Mouse (Mus musculus) layer of hippocampus, adult 9-10 months (tissue): ENCODE data around the gene Ttc30b.
"Not testable (repeated sequence)": the region's sequence is repeated elsewhere in the genome, so short reads cannot be mapped to it uniquely, and the experiment has no call there.

Experiments
- DNase-seq: peaks from one replicate; pipeline ENCODE4 v3.0.0; 2022; ENCODE audit warnings: low spot score

The Ttc30b gene

DNA sequence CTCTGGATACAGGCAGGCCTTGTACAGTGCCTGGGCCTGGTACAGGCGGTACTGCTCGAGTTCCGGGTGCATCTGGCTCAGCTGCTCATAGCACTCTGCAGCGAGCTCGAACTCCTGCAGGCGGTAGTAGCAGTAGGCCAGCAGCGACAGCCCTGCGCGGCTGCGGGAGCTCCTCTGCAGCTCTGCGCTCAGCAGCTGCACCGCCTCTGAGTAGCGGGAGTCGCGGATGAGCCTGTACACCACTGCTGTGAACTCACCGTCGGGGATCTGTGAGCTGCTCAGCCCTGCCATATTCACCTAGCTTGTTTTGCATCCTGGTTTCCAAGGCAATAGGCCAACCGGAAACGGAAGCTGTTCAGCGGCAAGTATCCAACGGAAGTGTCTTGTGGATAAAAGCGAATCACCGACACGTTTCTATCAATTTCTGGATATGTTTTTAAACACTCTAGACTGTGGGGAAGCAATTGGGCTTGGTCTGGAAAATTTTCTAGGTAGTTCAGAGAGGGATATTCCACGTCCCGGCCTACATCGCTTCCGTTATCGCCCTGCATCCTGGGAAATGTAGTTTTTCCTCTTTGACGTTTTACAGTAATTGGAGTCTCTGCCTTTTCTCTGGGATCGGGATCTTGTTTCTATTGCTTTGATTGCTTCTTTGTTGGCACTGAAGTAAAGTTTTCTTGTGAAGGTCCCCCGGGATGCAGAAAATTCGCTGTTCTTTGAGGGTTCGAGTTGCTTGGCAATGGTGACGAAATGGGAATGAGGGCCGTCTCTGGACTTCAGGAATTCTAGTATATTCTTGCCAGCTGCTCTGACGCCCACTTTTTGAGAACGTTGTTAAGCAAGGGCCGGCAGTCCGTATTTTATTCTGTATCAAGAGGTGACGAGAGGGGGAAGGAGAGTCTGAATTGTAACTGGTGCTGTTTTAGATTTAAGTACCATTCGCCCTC, at the start of gene Ttc30b:
Gene Ttc30b (minus strand): TSS at position 469 of the 947 bp plus-strand sequence.
- peak; percentile 65 for DNase-seq

DNA sequence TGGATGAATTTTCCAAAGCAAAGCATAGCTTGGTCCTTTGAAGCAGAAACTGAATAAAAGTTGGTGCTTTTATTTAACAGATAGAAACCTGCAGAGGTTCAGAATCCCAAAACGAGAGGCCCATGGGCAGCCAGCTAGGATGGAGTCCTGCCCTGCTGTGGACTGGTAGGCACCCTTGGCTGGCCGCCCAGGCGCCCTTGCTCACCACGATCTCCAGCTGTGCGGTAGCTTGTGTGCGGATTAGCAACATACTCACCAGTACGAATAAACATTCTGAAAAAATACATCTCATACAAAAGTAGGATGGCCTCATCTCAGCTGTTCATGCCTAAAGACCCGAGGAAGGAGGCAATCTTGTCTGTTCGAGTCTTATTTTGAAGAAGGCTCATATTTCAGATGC, 49.4 kb upstream of the Ttc30b start:
- DNase-seq, result no peak

DNA sequence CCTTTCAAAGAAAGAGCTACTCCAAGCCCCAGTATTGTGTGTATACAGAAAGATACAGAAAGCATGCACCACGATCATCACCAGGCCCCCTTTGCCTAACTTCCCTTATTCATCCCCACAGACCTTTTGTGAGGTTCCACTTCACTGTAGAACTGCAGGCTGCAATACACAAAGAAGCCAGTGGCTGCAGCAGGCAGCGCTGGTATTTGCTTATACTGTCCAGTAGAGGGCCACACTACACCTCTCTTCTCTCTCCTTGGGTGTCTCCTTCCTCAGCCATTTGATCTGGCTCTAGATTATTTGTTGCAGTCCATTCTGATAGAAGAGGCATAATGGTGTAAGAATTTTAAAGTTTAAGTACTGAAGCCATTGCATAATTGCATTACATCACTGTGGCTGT, 46.7 kb upstream of the Ttc30b start:
- DNase-seq, result peak; percentile 77

DNA sequence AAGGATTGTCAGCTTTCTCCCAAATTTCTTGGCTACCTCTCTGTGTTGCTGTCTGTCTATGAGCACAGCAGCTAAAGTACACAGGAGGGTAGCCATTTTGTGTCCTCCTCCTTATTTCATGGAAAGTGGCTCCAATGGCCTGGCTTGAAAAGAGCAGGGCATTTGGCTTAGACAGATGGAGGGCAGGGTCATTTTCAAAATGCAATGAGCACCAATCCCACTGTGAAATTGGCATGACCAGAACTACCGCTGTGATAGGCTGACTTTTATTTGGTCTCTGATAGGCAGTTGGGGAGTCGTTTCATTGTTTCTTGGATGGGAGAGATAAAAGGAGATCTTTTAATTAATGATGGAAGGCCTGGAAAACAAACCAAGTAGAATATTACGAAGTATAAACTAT, 45.5 kb upstream of the Ttc30b start:
- DNase-seq, result no peak

DNA sequence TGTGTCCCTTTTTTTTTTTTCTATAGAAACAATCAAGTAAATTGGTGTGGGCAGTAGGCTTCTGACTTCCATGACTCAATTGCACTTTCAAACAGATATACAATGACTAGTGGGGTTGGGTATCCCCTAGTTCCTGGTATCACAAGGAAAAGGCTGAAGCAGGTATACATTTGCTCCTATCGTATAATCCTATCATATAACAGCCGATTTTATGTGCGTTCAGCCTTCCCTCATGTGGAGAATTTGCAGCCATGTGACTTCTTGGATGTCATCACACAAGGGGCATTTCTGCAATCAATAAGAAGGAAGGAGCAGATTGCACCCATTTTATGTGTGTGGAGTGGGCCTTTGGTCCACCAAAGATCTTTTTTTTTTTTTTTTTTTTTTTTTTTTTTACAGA, 44.7 kb upstream of the Ttc30b start:
- no peak for DNase-seq

DNA sequence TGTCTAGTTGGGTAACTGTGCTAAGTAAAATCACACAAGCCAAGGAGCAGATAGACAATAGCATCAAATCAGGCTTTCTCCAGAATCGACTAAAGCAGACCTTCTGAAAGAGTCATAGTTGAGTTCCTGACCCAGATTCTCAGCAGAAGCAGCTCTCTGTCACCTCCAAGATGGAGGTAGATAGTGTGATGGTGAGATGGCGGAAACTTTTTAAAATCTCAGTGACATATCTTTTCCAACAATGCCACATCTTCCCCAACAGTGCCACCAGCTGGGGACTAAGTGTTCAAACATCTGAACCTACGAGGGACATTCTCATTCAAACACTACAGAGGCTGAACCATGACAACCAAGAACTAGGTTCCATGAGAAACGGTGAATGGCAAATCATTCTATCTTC, 44.2 kb upstream of the Ttc30b start:
- no peak for DNase-seq

DNA sequence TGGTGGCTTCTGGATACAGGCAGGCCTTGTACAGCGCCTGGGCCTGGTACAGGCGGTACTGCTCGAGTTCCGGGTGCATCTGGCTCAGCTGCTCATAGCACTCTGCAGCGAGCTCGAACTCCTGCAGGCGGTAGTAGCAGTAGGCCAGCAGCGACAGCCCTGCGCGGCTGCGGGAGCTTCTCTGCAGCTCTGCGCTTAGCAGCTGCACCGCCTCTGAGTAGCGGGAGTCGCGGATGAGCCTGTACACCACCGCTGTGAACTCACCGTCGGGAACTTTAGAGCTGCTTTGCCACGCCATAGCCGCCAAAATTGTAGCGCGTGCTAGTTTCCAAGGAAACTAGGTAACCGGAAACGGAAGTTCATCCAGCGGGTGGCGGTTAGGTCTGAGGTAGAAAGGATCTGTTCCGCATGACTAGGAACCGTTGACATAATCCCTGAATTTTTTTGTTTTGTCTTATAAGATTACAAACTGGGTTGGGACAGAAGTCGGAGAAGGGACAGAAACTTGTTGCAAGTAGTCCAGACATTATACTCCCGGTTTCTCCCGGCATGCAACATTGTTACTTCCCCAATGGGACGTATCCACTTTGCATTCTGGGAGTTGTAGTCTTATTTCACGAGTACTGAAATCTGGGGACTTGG, 43.2 kb upstream of the Ttc30b start, which contains the start of gene Ttc30a1:
Gene Ttc30a1 (minus strand): TSS at position 528 of the 642 bp plus-strand sequence.
- peak; percentile 90 for DNase-seq

DNA sequence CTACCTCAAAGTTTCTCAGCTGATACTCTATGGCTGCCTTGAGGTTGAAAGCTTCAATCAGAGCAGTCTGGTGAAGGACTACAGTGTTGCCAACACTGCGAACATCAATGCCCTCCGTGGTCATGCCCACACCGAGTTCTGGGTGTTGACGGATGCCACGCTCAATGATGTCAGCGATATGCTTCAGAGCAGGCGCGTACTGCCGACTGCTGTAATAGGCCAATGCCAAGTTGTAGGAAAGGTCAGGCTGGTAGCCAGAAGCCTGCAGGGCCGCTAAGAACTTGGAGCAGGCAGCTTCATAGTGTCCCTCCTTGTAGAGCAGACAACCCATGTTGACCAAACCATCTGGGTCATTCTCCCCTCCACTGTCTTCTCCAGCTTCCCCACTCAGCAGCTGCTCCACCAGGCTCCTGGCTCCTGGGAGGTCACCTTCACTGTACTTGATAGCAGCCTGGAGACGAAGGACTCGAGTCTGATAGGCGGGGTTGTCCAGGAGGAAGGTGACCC, 42.6 kb upstream of the Ttc30b start:
- DNase-seq, result not testable (repeated sequence)

DNA sequence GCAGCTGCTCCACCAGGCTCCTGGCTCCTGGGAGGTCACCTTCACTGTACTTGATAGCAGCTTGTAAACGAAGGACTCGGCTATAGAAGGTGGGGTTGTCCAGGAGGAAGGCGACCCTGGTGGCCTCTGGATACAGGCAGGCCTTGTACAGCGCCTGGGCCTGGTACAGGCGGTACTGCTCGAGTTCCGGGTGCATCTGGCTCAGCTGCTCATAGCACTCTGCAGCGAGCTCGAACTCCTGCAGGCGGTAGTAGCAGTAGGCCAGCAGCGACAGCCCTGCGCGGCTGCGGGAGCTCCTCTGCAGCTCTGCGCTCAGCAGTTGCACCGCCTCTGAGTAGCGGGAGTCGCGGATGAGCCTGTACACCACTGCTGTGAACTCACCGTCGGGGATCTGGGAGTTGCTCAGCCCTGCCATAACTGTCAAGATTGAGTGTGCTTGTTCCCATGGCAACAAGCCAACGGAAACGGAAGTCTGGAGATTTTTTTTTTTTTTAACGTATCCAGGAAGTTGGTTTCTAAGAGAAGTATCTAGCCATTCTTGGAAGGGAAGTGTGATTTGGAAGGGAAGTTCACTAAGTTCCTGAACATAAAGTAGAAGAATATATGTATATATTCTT, 39.5 kb upstream of the Ttc30b start, which contains the start of gene Ttc30a2:
Gene Ttc30a2 (minus strand): TSS at position 419 of the 617 bp plus-strand sequence.
- DNase-seq, result not testable (repeated sequence)

DNA sequence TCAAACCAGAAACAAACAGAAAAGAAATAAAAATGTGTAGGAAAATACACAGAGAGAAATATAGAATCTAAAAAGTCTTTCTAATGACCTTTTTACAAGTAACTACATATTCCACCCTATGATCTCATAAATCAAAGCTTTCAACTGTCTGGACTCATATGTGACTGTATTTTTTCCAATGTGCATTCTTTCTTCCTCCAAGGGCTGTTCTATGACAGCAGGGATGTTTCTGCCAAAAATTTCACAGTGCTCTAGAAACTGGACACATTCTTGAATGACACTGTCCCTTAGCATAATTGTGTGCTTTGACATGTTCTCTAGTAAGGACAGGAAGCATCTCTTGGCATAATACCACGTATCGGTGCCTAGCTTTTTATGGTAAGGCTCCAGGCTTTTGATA, 37.7 kb upstream of the Ttc30b start:
- not testable (repeated sequence) for DNase-seq

DNA sequence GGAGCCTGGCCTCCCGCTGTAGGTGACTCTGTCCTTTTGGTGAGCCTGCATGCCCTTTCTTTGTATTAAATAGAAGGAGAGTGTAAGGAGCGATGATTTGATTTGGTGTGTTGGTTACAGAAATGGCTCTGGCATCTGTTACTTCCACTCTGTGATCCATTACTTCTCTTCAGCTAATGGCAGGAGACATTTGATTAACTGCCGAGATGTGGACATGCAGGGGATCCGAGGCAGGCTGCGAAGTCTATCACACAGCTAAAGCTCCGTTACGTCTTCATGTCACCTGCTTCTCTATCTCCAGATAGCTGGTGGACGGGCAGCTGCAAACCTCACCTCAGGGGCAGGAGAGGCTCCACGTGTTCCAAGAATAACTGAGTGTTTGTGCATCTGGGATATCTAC, 35.7 kb upstream of the Ttc30b start:
- DNase-seq, result no peak

DNA sequence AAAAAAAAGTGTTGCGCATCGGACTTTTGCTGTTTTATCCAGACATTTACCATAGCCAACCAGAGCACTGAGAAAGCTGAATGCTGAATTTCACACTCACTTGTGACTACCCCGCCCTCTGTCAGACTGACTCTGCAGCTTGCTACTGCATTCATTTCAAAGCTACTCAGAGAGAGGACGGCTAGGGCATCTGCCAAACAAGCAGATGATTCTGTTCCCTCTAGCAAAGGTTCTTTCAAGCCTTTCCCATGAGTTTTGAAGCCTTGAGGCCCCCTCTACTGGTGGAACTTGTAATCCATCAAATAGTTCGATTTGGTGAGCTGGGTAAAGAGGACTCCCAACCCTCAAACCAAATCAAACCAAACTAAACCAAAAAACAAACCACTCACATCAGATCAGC, 26.6 kb upstream of the Ttc30b start:
- DNase-seq, result peak; percentile 82

DNA sequence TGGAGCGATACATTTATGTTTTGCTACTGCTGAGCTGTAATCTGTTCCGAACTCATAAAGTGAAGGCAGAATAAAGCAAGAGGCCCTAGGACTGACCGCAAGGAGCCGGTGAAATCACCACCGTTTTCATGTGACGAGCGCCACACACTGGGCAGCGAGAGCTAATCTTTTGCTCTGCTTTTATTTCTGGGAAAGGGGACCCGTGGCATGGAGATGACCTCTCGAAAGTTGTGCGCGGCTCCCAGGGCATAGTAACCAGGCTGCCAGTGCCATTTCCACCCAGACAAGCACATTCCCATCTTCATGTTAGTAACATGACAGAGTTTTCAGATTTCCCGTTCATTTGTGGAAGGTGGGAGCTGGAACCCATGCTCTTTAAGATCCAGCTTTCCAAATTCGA, 26.1 kb upstream of the Ttc30b start:
- DNase-seq, result no peak

DNA sequence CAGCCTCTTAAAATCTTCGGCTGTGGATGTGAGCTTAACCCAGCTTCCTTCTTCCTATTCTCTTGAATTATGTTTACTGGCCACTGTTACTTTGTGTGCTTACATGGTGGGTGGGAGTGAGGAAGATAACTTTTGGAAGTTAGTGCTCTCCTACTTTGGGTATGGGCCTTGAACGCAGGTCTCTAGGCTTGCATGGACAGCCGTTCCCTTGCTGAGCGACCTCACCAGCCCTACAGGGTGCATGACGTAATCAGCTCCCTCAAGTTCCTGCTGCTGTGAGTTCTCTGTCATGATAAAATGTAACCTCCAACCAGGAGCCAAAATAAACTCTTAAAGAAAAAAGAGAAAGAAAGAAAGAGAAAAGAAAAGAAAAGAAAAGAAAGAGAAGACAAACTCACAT, 25.7 kb upstream of the Ttc30b start:
- DNase-seq, result no peak

DNA sequence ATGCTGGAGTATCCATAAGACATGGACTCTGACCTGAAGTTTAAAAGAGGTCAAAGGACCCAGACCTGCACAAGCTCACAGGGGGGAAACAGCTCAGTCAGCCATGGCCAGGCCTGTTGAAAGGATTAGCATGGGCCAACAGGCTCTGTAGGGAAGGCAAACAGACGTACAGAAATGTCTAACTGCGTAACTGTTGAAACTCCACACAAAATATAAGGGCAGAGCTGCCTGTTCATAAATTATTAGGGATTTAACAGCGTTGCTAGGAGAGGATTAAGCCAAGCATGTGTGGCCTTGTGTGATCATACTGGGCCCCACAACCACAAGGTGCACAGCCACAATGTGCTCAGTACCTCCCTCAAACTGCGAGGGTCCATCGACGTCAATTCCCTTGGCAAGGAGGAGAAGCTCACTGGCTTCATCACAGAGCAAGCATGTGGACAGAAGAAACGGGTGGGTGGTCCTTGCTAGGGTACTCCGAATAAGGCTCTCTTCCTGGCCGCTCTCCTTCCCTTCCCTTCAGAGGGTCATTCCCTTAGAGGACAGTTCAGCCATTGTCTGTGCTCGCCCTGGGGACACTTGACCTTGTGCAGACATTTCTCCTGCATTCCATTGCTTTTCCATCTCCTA, 24.9 kb upstream of the Ttc30b start:
- no peak for DNase-seq

DNA sequence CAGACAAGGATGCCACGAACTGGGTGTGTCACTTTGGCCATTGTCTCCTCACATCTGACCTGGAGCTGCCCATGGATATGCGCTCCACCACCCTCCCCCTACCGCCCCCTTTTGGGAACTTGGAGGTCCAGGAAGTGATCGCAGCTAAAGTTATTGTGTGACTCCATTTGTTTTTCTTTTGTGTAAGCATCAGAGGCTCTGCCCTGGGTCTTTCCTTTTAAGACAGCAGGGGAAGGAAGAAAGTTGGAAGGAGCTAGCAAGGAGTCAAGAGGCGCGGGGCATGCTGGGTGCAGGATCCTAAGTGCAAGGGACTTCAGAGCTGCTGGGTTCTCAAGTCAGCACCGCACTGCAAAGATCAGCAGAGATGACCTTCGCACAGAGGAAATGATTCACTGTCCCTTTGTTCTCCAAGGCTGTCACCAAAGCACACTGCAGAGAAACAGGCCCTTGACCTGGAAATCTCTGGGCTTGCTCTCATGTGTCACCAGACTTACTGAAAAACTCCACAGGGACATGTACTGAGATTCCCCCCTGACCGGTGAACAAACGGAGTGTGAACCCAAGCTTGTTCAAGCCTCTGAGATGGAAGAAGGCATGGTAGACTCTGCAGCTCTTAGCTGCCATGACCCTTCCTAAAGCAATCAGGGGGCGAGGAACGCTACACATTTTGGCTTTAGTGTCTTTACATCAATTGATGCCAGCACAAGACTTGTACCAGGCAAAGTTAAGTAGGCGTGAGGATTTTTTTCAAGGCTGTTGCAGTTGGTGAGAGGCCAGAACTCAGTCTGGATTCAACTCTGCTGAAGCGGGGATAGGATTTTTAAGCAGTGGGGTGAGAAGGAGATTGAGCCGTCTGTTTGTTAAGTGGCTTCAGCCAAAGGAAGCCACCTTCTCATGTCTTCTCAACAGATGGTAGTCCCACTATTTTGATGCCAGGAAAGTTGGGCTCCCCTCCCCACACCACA, 22.3 kb upstream of the Ttc30b start:
- DNase-seq, result no peak

DNA sequence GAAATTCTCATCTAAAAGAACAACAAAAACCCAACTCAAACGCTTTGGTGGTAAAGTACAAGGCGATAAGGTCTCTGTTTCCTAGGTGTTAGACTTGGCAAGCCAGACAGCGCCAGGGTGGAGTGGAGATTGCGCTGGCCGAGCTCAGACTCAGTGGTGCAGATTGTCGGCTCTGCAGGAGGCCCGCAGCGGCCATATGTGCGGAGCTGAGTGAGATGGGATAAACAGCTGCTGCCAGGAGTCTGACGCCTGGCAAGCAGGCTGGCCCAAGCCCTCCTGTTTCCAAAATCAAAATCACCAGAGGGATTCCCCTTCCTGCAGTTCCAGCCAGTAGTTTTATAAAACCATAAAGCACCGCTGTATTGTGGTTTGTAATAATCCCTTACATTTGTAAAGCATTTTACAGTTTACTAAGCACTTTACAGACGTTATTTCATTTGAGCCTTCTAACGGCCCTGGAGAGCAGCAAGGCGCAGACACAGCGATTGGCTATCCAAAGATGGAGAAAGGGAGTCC, 21.5 kb upstream of the Ttc30b start:
- DNase-seq, result no peak

DNA sequence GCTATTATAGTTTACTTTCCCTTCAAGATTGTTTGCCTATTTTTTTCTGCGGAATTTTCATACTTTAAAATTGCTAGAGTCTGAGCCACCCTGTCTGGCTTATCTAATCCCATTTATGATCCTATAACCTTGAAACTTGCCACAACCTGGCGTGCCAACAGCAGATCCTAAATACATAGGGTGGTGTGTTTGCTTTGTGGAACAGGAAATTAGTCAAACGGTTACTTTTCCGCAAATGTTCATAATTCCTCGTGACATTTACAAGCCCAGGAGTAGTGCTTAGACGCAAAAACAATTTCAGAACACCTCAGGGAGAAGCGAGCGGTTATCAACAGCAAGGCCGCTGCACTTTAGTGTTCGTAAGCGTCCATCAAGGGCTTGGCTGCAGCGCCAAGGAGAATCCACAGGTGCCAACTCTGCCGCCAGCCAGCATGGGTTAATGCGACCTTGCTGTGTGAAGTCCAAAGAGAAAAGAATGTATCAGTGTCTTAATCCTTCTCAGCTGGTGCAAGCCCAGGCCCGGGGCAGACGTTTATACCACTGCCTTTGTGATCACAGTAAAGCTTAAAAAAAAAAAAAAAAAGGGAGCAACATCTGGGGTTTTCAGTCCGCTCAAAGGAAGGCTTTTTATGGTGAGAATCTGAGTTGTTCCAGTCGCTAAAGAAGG, 20.9 kb upstream of the Ttc30b start:
- DNase-seq, result no peak

DNA sequence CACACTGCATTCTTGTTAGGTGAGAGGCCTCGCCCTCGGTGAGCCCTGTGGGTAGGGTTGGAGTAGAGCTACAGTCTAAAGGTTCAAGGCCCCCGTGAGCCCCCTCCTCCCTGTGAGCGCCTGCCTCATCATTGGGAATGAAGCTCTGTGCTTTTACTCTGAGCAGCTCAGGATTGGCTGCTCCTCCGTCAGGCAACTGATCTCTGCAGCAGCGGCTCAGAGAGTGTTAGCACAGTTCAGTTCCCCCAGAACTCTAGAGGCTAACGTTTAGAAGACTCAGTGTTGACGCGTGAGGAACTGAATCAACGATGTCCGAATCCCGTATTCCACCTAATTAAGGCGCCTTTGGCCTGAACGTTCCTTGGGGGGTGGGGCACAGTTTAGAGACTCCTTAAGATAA, 17.3 kb upstream of the Ttc30b start:
- no peak for DNase-seq

DNA sequence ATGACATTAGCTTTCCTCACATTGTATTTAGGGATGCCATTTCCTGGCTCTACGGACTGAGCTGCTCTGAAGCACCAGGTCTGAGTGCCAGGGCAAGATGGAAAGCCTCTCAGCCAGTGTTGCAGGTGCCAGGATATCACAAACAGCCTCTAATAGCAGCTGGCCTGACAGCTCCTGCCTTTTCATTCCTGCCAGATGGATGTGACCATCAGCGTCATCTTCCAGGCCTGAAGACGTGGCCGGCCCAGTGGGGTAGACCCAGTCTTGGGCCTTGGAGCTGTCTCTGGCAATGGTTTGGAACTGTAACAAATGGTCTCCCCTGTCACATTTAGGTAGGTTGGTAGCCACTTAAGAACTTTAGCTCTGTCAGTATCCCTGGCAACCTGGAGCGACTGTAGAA, 14.9 kb upstream of the Ttc30b start:
- DNase-seq, result no peak
